Comparison of ENCODE assay signal across 8 mouse cellular contexts in genomic region chr5:121618592-121619513, GRCm38 (mm10). TPM values are rescaled to one million over a fixed set of nuclear protein-coding genes. Genes with fewer than 3 reads are reported as not detected.
DNase-seq lines count a peak whose midpoint lies in the region; ATAC-seq lines count a peak whose summit lies in the region.

Acad12 (minus strand) TSS chr5:121618938.

- intact Hi-C loops in left cerebral cortex, postnatal 10 days (cut with DNase I), result no loop called here

- peak; percentile 91 for DNase-seq in adrenal gland, adult 2 months
- DNase-seq in embryo, embryonic 11 days, result peak; percentile 93
- DNase-seq in gastrocnemius, postnatal 25 days, result peak; percentile 83
- peak; percentile 48 to 90 for DNase-seq in left cerebral cortex, postnatal 10 days (ENCODE audit: extremely low spot score in 1 of 2, low spot score in 2 of 2)
- DNase-seq in right cerebral cortex, postnatal 14 days, result peak; percentile 81
- DNase-seq in urinary bladder, postnatal 25 days (ENCODE audit: low spot score), result peak; percentile 79

- ATAC-seq in inflammation-experienced regulatory T-cells, adult 6 months, result peak; percentile 68
- ATAC-seq in megakaryocyte progenitor cell, adult 5-6 weeks (replicated peaks; ENCODE audit: poor library complexity), result peak; percentile 84

RNA-seq across cellular contexts. Expression of gene Acad12, which starts in this region (rescaled TPM):
- total RNA-seq in adrenal gland, adult 2 months (2021), result 10 to 100 TPM; 19.4 to 23.5 TPM
- 14.1 and 14.5 TPM in 2 replicates for polyA plus RNA-seq in adrenal gland, adult 2 months (2012; rRNA removed)
- 10 to 100 TPM; 22.2 to 22.3 TPM for total RNA-seq in gastrocnemius, postnatal 25 days (2021)
- 1 to 10 TPM; 1.3 to 3.3 (median 1.7) TPM for polyA plus RNA-seq in inflammation-experienced regulatory T-cells, adult 6 months (2017; shearing (Covaris generic))
- 1 to 10 TPM; 4.0 to 5.4 TPM for total RNA-seq in left cerebral cortex, postnatal 10 days (2021)
- 4.1 and 4.5 TPM in 2 replicates for total RNA-seq in megakaryocyte progenitor cell, adult 5-6 weeks (2015)
- total RNA-seq in megakaryocyte progenitor cell, adult 5-6 weeks (2017), result 1.5 and 4.2 TPM in 2 replicates

Comparison
In these comparisons a context has a peak if more than half of its experiments do, and no peak if none do; other contexts are left out.
1. Peak in every context shown above with its lines: DNase-seq and ATAC-seq.